Mouse (Mus musculus) lung, adult 2 months (tissue): ENCODE results near the gene Ten1.

Experiments
- CTCF ChIP-seq: fragments of 200-500 bp; IDR thresholded peaks from 2 replicates; pipeline ENCODE4 v1.5.1; 2011; ENCODE audit warnings: mild to moderate bottlenecking, low read length, control low read depth; ENCODE audit not compliant: insufficient read depth
- POLR2A ChIP-seq: fragments of 200-500 bp; IDR thresholded peaks from 2 replicates; pipeline ENCODE4 v1.6.1; 2011; ENCODE audit warnings: low read depth, mild to moderate bottlenecking, control low read depth, low read length, borderline replicate concordance; ENCODE audit errors: extremely low read depth

GRCm38 (mm10) chr11:116162146-116162545 lies 36.5 kb upstream of the Ten1 start:
- no peak for TF ChIP-seq CTCF
- no peak for TF ChIP-seq POLR2A
